Mouse (Mus musculus): Measurements from ENCODE around the gene Rps21. TPM values are rescaled to one million over a fixed set of nuclear protein-coding genes. Genes with fewer than 3 reads are reported as not detected.

The Rps21 gene
- 683 TPM for polyA plus RNA-seq (2015; fragmentation: Illumina TruSeq; extraction: RNeasy Lipid Tissue Mini Kit (QIAGEN cat#74804); ENCODE audit: insufficient read depth, low read depth, low replicate concordance)

DNA sequence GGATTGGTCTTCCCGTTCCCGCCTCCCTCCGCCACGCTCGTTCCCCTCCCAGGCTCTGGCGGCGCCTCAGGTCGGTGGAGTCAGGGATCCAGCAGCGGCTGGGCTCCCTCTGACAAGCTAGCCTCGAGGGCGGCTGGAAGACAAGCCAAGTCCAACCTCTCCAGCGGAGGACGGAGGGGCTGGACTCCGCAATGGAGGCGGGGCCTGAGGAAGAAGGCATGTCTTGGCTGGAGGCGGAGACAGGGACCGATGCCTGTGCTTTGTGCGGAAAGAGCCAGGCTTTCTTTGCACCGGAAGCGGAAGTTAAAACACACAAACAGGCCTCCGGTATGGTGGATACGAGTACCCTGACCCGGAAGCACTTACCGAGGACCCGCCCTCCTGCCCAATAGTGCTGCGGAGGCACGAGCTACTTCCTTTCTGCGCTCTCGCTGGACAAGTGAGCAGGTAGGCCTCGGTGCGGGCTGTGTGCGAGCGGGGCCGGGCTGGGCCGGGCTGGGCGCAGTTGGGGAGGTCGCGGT, at the start of gene Rps21:
Gene Rps21, plus strand, starts transcription at position 377 of the 521 bp plus-strand sequence.

DNA sequence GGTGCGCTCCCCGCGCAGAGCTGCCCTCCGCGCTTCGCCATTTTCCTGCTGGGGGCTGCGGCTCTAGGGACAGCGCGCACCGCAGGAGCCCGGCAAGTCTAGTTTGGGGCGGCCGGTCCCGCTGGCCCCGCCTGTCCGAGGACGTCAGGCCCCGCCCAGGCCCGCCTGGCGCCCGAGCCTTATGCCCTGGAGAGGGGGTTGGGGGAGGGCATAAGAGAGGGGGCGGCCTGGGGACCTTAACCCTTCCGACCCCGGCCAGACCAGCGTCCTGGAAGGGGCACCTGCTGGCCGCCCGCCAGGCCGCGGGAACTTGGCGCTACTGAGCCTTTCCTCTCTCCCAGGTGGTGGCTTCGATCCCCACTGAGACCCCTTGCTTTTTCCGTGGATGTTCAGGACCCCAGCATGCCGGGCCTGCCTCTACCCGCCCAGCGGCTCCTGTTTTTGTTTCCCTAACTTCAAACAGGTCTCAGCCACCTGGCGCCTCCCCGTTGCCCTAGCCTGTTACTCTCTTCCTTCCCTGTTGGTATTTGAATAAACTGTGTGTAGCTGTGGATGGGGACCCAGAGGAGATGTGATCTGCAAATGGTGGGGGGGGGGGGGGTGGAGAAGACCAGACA, 31.3 kb upstream of the Rps21 start, which contains the start of gene Lama5:
Gene Lama5, minus strand, starts transcription at position 98 of the 617 bp plus-strand sequence.

DNA sequence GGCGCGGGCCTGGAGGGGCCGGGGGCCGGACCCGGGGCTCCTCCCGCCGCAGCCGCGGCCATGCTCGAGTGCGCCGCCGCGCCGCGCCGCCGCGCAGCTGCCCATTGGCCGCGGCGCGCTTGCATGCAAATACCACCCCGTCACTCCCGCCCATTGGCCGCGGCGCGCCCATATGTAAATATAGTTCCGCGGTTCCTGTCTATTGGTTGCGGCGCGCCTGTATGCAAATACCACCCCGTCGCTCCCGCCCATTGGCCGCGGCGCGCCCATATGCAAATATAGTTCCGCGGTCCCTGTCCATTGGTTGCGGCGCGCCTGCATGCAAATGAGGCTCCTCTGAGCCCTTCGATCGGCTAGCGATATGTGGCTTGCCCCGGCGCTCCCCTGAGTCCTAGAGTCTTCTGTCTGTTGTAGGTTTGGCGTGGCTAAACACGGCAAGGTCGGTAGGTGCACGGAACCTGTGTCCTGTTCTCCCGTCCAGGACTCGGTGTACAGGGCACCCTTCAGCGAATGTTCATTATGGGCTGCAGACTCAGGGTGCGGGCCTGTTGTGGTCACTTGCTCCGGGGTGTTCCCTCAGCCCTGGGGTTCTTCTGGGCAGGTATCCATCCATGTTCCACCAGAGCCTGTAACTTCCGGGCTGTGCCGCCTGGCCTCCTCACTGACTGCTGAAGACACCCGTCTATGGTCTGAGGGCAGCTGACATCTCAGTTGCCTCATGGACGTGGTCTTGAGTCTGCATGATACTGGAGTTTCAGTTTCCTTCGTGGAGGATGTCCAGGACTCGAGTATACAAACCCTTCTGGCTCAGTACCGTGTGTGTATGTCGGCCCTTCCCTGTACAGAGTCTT, 16.4 kb downstream of the Rps21 start, which contains the start of gene Cables2:
Gene Cables2, minus strand, starts transcription at position 103 of the 851 bp plus-strand sequence.

DNA sequence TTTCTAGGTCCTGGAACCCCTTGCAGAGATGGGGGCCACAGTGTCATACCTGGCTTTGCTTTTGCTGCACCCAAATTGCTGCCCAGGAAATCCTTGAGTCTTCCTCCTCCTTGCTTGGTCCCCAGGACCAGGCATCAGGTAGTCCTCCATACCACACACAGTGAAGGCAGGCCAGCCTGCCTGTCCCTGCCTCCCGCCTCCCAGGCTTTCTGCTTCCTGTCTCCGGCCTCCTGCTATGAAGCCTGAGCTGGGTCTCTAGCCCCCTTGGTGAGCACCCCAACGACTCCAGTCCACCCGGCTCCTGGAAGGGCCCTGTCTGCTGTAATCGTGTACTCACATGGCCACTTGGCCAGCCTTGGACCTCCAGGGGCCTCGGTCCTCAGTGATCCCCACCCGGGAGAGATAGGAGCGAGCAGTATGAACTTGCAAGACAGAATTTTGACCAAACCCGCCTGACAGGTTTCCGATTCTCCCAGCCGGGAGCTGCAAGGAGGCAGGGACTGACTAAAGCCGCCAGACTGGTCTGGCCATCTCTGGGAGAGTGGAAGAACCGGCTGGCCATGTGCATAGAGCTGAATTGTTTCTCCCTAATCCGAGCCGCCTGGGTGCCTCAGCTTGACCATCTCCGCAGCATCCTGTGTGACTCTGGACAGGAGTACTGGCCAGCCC, 32.4 kb downstream of the Rps21 start, which contains the start of gene Rbbp8nl:
Gene Rbbp8nl, minus strand, starts transcription at position 440 of the 669 bp plus-strand sequence.

Other genes starting within 250 kb of the Rps21 start
- 9.6 TPM for gene Lsm14b, start 232.4 kb upstream of the Rps21 start, polyA plus RNA-seq (2015; fragmentation: Illumina TruSeq; extraction: RNeasy Lipid Tissue Mini Kit (QIAGEN cat#74804); ENCODE audit: insufficient read depth, low read depth, low replicate concordance)
- gene Psma7, start 214.9 kb upstream of the Rps21 start, polyA plus RNA-seq (2015; fragmentation: Illumina TruSeq; extraction: RNeasy Lipid Tissue Mini Kit (QIAGEN cat#74804); ENCODE audit: insufficient read depth, low read depth, low replicate concordance): 46.3 TPM
- gene Ss18l1, start 214.9 kb upstream of the Rps21 start, polyA plus RNA-seq (2015; fragmentation: Illumina TruSeq; extraction: RNeasy Lipid Tissue Mini Kit (QIAGEN cat#74804); ENCODE audit: insufficient read depth, low read depth, low replicate concordance): 1.3 TPM
- gene Mtg2, start 186.8 kb upstream of the Rps21 start, polyA plus RNA-seq (2015; fragmentation: Illumina TruSeq; extraction: RNeasy Lipid Tissue Mini Kit (QIAGEN cat#74804); ENCODE audit: insufficient read depth, low read depth, low replicate concordance): 8.2 TPM
- gene Hrh3, start 152.9 kb upstream of the Rps21 start, polyA plus RNA-seq (2015; fragmentation: Illumina TruSeq; extraction: RNeasy Lipid Tissue Mini Kit (QIAGEN cat#74804); ENCODE audit: insufficient read depth, low read depth, low replicate concordance): not detected
- 13.8 TPM for gene Osbpl2, start 138.1 kb upstream of the Rps21 start, polyA plus RNA-seq (2015; fragmentation: Illumina TruSeq; extraction: RNeasy Lipid Tissue Mini Kit (QIAGEN cat#74804); ENCODE audit: insufficient read depth, low read depth, low replicate concordance)
- gene Adrm1, start 85.9 kb upstream of the Rps21 start, polyA plus RNA-seq (2015; fragmentation: Illumina TruSeq; extraction: RNeasy Lipid Tissue Mini Kit (QIAGEN cat#74804); ENCODE audit: insufficient read depth, low read depth, low replicate concordance): 27.7 TPM
- gene Lama5, start 31.5 kb upstream of the Rps21 start, polyA plus RNA-seq (2015; fragmentation: Illumina TruSeq; extraction: RNeasy Lipid Tissue Mini Kit (QIAGEN cat#74804); ENCODE audit: insufficient read depth, low read depth, low replicate concordance): 23.8 TPM
- gene Cables2, start 16.1 kb downstream of the Rps21 start, polyA plus RNA-seq (2015; fragmentation: Illumina TruSeq; extraction: RNeasy Lipid Tissue Mini Kit (QIAGEN cat#74804); ENCODE audit: insufficient read depth, low read depth, low replicate concordance): 7.8 TPM
- gene Rbbp8nl, start 32.5 kb downstream of the Rps21 start, polyA plus RNA-seq (2015; fragmentation: Illumina TruSeq; extraction: RNeasy Lipid Tissue Mini Kit (QIAGEN cat#74804); ENCODE audit: insufficient read depth, low read depth, low replicate concordance): not detected
- gene Gata5, start 77.3 kb downstream of the Rps21 start, polyA plus RNA-seq (2015; fragmentation: Illumina TruSeq; extraction: RNeasy Lipid Tissue Mini Kit (QIAGEN cat#74804); ENCODE audit: insufficient read depth, low read depth, low replicate concordance): 0.72 TPM
- gene Slco4a1, start 198.9 kb downstream of the Rps21 start, polyA plus RNA-seq (2015; fragmentation: Illumina TruSeq; extraction: RNeasy Lipid Tissue Mini Kit (QIAGEN cat#74804); ENCODE audit: insufficient read depth, low read depth, low replicate concordance): 6.0 TPM
- not detected for gene Ntsr1, start 242.6 kb downstream of the Rps21 start, polyA plus RNA-seq (2015; fragmentation: Illumina TruSeq; extraction: RNeasy Lipid Tissue Mini Kit (QIAGEN cat#74804); ENCODE audit: insufficient read depth, low read depth, low replicate concordance)